Mouse (Mus musculus): ENCODE measurements at regions not wholly inside any gene's neighbourhood (a gene's known extent, or its start where the extent isn't known, plus 50 kb on each side); places are given as distances from the start of the nearest gene placed in this dataset.

DNA sequence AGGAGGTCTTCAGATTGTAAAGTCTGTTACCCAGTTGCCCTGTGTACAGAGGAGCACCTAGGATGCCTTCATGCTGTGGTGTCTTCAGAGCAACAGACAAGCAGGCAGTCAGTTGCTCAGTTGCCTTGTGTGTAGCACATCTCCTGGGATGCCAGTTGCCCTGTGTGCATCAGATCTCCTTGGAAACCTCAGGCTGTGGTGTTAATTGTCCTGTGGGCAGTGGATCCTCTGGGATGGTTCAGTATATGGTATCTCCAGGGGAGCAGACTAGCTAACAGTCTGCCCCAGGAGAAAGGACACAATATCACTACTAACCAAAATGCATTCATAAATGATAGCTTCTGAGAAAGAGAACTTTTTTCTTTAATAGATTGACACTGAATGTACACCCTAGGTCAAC is 1201.1 kb upstream of the Cited2 start:
- no peak for TF ChIP-seq CTCF (IDR thresholded peaks at IDR 0.05; ENCODE audit: control insufficient read depth, insufficient read depth, low read length)
- no peak for TF ChIP-seq POLR2A (IDR thresholded peaks at IDR 0.05; ENCODE audit: borderline replicate concordance, control insufficient read depth, low read depth, low read length)

Measured in bone marrow, adult 2 months (tissue).